Mouse (Mus musculus): ENCODE measurements around the gene Rab40b.

DNA sequence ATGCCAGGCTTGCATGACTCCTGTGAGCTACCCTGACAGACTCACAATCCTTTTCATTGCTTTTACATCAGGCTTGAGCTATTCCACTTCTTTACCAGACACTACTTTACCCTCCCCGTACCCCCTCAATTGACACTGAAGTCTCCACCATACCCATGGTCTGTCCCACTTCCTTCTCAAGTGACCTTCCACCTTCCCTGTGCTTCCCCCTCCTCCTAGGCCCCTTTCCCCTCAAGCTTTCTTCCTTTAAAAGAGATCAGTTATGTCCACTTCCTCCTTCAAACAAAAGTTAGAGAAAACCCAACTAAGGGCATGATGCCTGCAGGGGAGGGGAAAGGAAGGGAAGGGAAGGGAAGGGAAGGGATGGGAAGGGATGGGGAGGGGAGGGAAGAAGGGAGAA is 47.8 kb downstream of the Rab40b start:
- TF ChIP-seq POLR2A (IDR thresholded peaks at IDR 0.05; ENCODE audit: low read depth, low read length): no peak
- TF ChIP-seq CTCF (IDR thresholded peaks at IDR 0.05; ENCODE audit: borderline replicate concordance, insufficient read depth, low read length): no peak

Data from embryonic fibroblast, embryonic 13.5 days (primary cell).